Mouse (Mus musculus): ENCODE measurements around the gene Ccdc149. TPM values are rescaled to one million over a fixed set of nuclear protein-coding genes. Genes with fewer than 3 reads are reported as not detected.

The Ccdc149 gene
- polyA plus RNA-seq, 1 experiment from 2014 or later: 0.42 TPM

DNA sequence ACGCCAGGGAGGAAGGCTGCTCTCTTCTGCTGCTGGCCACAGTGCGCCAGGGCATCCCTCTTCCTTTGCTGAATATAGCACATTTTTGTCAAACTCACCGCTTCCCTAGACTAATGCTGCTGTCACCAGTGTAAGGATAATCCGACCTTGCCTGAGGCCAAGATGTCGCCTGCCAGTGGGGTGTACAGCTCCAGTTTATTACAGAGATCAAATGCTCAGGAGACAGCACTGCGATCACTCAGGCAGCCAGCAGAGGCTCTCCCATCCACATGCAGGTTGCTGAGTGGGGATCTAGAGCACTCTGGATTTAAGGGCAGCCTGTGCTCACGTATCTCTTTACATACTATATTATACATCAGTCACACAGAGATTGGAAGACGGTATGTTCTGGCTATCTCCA lies 22.1 kb downstream of the Ccdc149 start:
- no peak for DNase-seq (ENCODE audit: low spot score)

- no peak for DNase-seq (ENCODE audit: low spot score)
Observed at GRCm38 (mm10) chr5:52440278-52440677, 31.0 kb downstream of the Ccdc149 start.

DNA sequence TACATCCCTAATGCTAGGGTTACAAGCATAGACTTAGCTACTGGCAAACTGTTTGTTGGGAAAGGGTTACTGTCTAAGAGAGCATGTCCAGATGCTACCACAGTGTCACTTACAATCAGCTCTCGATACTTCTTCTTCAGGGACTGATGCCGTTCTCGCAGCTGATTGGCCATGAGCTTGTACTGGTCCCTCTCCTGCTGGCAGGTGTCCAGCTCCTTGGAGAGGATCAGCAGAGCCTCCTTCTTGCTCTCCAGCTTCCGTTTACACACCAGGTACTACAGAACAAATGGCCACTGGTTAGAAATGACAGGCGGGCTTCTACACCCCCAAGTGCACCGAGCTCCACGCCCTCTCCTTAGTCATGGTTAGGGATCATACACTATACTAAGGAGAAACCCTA lies 32.4 kb downstream of the Ccdc149 start:
- DNase-seq (ENCODE audit: low spot score): no peak

- DNase-seq (ENCODE audit: low spot score): no peak
Observed at GRCm38 (mm10) chr5:52435533-52435932, 35.8 kb downstream of the Ccdc149 start.

DNA sequence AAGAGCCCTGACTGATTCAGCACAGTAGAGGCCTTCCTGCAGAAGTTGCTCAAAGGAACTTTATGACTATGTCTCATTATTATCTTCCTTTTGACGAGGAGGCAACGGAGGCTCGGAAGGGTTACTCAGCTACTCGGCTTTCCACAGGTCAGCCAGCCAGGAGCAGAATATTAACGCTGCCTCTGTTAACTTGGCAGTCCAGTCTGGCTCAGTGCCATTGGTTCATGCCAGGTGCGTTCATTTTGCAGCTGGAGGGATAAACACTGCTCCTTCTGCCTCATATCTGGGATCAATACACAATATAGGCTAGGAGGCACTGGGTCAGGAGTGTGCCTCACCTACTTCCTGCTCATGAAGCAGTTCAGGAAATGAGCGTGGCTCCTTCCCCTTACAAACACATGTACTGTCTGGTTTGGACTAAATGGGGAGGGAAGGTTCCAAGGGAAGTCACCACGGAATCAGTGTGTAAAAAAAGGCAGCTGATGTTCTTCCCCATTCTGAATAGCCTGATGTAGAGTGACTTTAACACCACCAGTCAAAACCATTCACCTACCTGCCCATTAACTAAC lies 40.0 kb downstream of the Ccdc149 start:
- DNase-seq (ENCODE audit: low spot score): no peak

DNA sequence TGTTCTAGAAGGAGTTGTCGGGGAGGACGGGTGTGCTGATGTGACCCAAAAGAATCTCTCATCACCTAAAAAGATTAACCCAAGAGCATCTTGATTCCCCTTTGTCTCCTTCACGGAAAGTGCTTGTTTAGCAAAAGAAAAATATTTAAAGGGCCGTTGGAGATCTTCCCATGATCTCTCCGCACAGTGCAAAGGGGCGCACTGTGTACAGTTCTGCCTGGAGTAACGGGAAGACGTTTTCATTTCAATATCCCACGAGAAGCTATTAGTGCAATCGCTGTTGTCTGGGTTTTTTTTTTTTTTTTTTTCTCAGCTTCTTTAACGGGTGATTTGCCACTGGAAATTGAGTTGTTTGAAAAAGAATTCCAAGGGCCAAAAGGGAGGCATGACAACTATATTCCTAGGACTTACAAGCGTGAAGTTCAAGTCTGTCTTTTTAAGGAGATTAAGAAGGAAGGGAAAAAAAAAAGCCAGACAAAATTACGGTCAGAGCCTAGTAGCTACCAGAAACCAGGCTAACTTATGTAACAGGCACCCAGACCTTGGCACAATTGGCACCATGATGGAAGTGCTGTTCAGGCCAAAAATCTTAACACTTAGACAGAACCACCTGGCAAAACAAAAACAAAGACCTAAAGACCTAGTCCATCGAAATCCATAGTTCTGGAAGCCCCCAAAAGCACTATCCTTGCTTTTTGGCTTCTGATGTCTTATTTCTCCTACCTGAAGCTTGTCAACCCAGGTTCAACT lies 41.4 kb downstream of the Ccdc149 start:
- DNase-seq (ENCODE audit: low spot score): no peak

DNA sequence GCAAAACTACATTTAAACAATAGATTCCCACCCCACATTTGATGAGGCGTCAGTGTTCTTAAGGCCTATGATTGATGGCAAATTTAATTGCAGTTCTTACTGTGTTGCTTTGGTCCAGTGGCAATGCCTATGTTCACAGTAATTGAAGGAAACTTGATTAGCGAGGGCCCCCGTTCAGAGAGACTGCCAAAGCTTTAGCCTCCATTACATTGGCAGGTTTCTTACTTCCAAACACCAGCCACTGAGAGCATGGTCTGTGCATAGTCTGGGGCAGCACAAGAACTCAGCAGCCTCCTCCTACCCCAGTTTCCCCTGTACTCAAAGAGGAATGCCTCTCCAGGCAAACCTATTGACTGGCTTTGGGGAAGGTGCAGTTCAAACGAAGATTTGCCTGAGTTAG lies 42.7 kb downstream of the Ccdc149 start:
- DNase-seq (ENCODE audit: low spot score): no peak

GRCm38 (mm10) chr5:52425819-52426218 lies 45.5 kb downstream of the Ccdc149 start:
- DNase-seq (ENCODE audit: low spot score): no peak

- DNase-seq (ENCODE audit: low spot score): no peak
Observed at GRCm38 (mm10) chr5:52423893-52424292, 47.4 kb downstream of the Ccdc149 start.

GRCm38 (mm10) chr5:52416485-52416884 lies 54.8 kb downstream of the Ccdc149 start:
- no peak for DNase-seq (ENCODE audit: low spot score)

GRCm38 (mm10) chr5:52415917-52416316 lies 55.4 kb downstream of the Ccdc149 start:
- DNase-seq (ENCODE audit: low spot score): no peak

DNA sequence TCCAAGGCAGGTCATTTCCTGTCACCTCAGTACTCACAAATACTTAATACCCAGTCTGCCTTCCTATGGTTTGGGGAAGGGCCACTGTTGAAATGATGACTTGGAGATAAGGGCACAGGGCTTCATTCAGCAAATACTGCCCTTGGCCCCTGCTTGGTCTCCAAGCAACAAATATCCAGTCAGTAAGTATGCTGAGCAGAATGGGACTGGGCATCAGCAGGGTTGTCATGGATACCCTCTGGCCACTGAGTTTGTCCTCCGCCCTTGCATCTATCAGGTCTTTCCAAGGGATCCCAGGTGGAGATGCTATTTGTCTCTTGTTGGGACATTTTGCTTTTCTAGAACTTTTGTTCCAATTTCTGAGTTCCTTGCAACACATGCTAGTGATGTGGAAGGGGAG lies 56.1 kb downstream of the Ccdc149 start:
- DNase-seq (ENCODE audit: low spot score): no peak

GRCm38 (mm10) chr5:52411567-52411966 lies 59.8 kb downstream of the Ccdc149 start:
- DNase-seq (ENCODE audit: low spot score): peak; percentile 5

DNA sequence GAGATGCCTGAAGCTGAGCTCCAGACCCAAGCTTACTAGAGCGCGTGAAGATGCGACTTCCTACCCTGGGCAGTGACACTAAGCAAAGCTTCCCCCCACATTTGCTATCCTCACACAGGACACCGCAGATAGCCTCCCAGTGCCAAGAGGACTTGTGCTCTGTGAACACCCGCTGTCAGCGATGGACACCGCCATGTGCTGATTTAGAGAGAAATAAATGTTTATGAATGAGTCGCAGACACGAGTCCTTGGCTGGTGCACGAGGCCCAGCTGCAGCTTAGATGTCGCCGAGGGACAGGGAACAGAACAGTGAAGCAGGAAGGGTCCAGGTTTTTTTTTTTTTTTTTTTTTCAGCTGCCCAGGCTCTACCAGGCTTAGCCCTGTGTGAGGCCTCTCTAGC lies 61.1 kb downstream of the Ccdc149 start:
- no peak for DNase-seq (ENCODE audit: low spot score)

DNA sequence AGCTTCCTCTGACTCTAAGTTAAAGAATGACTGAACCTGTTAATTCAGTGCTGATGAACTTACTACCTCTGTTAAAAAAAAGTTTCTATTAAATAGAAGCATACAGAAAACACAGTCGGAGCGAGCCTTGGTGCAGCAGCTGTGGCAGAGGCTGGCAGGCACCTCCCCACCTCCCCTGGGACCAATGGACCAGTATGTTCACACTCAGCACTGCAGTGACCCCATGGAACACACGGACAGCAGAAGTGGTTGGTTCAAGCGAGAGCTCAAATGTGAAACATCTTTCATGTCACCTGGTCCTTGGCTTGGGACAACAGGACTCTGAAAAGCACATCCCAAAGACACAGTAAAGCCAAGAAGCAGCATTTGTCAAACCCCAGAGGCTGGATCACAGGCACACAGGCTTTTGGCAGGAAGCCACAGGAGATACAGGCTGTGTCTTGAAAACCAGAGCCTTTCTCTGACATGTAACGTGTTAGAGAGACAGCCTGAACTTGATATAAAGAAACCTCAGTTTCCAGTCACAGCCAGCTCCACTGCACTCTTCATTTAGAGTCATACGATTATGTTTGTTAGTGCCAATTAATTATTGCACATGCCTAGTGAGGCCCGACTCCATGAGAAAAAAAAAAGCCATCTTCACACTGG lies 62.5 kb downstream of the Ccdc149 start:
- no peak for DNase-seq (ENCODE audit: low spot score)

DNA sequence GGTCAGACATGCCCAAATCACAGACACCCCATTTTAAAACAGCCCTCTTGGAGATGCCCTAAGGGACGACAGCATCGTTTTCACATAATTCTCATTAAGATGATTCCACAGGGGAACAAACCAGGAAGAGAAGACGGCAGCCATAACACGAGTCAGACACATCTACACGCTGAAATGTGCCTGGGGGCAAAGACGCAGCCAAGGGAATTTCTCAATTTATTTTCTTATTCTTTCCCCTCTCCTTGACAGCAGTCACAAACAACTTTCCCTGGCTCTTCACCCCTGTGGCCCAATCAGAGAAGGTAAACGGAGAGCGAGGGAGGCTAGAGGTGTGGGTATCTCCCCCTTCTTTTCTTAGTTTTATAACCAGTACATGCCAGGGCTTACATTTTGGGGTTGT lies 66.9 kb downstream of the Ccdc149 start:
- DNase-seq (ENCODE audit: low spot score): no peak

GRCm38 (mm10) chr5:52393756-52394155 lies 77.6 kb downstream of the Ccdc149 start:
- DNase-seq (ENCODE audit: low spot score): no peak

- no peak for DNase-seq (ENCODE audit: low spot score)
Observed at GRCm38 (mm10) chr5:52391471-52391870, 79.8 kb downstream of the Ccdc149 start.

DNA sequence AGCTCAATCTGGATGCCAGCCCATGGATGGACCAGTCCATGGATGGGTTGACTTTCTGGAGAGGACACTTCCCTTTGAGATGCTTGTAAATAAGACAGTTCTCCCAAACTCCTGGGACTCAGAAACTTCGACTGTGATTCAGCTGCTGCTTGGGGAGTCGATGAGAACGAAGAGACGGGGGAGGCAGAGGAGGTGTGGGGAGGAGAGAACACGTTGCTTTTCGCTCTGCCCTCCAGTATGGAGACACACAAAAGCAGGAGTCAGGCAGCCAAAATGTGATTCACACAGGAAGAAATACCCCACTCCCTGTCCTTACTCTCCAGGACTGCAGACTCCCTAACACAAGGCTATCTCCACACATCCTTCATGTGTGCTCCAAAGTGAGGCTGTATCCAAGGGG lies 80.9 kb downstream of the Ccdc149 start:
- no peak for DNase-seq (ENCODE audit: low spot score)

GRCm38 (mm10) chr5:52388092-52388749 lies 83.1 kb downstream of the Ccdc149 start:
- DNase-seq (ENCODE audit: low spot score): no peak

- no peak for DNase-seq (ENCODE audit: low spot score)
Observed at GRCm38 (mm10) chr5:52386016-52386415, 85.3 kb downstream of the Ccdc149 start.

DNA sequence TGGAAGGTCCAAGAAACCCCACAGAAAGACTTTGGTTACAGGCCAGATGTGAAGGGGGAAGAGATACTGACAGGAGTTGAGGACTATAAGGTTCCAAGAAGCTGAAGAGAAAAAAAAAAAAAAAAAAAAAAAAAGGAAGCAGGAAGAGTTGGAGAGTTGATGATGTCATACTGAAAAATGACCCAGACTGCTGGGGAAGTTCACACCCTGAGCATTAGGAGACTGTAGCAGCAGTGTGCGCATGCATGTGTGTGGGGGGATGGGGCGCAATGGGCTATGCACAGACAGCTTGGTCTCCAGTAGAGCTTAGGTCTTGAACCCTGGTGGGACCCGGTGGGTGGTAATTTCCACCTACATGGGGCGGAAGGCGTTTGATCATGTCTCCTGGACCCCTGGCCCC lies 87.6 kb downstream of the Ccdc149 start:
- DNase-seq (ENCODE audit: low spot score): no peak

Measured in thymus, postnatal 0 days (tissue).